Mouse (Mus musculus) lung, adult 18-20 months (tissue): ENCODE data around the gene Nav1.

Source experiments
- DNase-seq, 2 experiments: peaks; one replicate each; pipeline ENCODE4 v3.0.0; 2022; ENCODE audit warnings: mixed read lengths in 2 of 2

Gene Nav1

GRCm38 (mm10) chr1:135429901-135430668 is 177.0 kb downstream of the Nav1 start, which contains the start of gene Ipo9:
Gene Ipo9, minus strand, starts transcription at chr1:135430499.
- peak; percentile 89 to 92 for DNase-seq

GRCm38 (mm10) chr1:135427390-135427789 is 179.7 kb downstream of the Nav1 start:
- no peak for DNase-seq

- DNase-seq = no peak
Measured at GRCm38 (mm10) chr1:135426645-135427044, 180.4 kb downstream of the Nav1 start.

- no peak for DNase-seq
Measured at GRCm38 (mm10) chr1:135422772-135423171, 184.3 kb downstream of the Nav1 start.

- peak; percentile 11 to 21 for DNase-seq
Measured at GRCm38 (mm10) chr1:135413996-135414395, 193.1 kb downstream of the Nav1 start.

- no peak for DNase-seq
Measured at GRCm38 (mm10) chr1:135412130-135412529, 195.0 kb downstream of the Nav1 start.

GRCm38 (mm10) chr1:135410967-135411366 is 196.1 kb downstream of the Nav1 start:
- peak; percentile 75 to 80 for DNase-seq

- DNase-seq = no peak
Measured at GRCm38 (mm10) chr1:135408973-135409372, 198.1 kb downstream of the Nav1 start.

- DNase-seq = no peak
Measured at GRCm38 (mm10) chr1:135405356-135405755, 201.7 kb downstream of the Nav1 start.

GRCm38 (mm10) chr1:135401452-135402110 is 205.5 kb downstream of the Nav1 start:
- no peak for DNase-seq

GRCm38 (mm10) chr1:135399466-135399865 is 207.6 kb downstream of the Nav1 start:
- DNase-seq = no peak

- no peak for DNase-seq
Measured at GRCm38 (mm10) chr1:135385161-135385560, 221.9 kb downstream of the Nav1 start.
